Mouse (Mus musculus) left cerebral cortex, adult 9 months (tissue): ENCODE data around the gene Il10ra.

Experiments used
- DNase-seq, 2 experiments: peaks; one replicate each; pipeline ENCODE4 v3.0.0; 2022; ENCODE audit warnings: low spot score in 2 of 2

Gene Il10ra

DNA sequence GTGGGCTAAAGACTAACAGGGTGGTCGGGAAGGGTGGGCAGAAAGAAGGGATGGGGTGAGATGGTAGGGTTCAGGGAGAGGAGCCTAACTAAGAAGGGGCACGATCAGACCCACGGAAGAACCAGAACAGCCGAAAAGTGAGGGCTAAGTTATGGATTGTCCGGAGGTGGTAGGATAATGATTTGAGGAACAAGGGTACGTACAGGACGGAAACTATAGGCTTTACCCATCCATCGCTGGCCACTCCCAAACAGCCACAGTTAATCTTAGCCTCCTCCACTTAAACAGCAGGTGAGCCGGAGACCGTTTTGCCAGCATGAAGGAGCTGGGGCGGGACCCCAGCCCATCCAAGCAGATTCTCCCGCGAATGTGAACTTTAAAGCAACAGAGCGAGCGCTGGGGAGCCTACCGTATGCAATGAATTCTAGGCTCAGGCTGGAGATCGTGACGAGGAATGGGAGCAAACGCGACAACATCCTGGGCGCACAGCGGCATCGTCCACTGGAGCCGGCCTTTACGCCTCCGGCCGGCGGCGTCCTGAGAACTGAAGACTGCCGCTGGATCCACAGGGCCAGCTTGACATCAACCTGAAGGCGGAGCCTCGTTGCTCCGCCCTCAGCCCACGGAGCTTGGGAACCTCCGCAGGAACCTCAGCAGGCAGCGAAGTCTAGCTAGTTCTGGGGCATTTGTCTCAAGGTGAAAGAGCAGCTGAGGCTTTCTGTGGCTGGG is at the start of gene Il10ra:
Gene Il10ra (minus strand): TSS at position 553 of the 729 bp plus-strand sequence.
- DNase-seq, result peak in 1 of 2 experiments; percentile 45

DNA sequence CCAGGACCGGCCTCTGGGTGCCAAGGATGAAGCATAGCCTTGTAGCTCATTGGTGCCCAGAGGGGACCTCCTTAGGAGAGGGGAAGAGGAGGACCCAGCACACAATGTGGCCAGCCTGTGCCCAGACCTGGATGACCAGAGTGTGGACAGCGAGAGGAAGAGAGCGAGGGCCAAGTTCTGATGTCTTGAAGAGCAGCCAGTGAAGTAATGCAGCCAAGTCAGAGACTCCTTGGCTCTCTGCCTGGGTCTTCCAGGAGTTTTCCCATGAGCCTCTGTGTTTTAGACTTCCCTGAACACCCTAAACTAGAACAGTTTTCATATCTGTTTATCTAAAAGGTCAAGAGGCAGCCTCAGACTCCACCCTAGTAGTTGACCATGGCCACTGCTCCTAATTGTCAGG is 48.7 kb upstream of the Il10ra start:
- no peak for DNase-seq

DNA sequence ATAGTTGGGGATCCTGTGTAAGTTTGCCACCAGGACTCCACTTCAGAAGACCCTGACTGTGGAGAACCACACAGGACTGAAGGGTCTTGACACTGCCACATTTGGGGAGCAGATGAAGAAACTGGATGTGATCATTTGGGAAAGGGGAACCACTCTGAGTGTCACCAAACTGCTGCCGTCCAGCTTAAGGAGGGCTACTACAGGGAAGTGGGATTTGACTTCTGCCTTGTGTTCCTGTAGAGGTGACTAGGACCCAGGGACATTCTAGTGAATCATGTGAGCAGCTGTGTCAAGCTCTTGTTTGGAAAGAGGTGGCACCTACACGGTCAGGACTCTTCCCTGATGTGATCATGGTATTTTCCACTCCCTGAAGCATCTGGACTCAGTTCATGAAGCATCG is 45.0 kb upstream of the Il10ra start:
- DNase-seq, result no peak

DNA sequence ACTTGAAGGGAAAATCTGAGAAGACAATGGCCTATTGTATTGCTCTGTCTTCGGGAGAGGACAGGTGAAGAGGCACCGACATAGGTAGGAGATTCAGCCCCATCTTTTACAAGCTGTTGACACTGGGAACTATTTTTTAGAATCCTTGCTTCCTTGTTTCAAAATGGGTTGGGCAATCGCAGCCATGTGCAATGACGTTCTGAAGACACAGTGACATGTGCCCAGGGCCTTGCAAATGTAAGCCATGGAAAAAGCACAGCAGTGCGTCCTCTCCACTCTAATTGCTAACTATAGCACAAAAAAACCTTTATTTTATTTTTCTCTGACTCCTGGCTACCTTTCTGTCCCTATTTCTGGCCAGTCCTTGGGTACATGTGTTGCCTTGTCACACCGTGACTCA is 42.9 kb upstream of the Il10ra start:
- no peak for DNase-seq

DNA sequence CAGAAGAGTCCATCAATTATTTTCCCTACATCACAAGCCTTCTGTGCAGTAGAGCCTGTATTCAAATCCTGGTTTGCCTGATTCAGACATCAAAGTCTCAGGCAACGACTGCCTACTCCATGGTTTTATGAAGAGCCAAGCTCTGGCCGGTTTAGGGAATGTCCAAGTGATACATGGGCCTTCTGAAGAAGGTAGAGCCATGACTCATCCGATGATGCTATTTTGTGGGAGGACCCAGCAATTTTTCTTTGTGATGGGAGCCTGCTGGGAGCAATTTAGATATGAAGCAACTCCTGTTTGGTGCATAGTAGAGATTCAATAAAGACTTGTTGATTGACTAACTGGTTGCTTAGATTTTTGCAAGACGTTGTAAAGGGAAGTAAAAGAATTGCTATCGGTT is 39.6 kb upstream of the Il10ra start:
- no peak for DNase-seq

DNA sequence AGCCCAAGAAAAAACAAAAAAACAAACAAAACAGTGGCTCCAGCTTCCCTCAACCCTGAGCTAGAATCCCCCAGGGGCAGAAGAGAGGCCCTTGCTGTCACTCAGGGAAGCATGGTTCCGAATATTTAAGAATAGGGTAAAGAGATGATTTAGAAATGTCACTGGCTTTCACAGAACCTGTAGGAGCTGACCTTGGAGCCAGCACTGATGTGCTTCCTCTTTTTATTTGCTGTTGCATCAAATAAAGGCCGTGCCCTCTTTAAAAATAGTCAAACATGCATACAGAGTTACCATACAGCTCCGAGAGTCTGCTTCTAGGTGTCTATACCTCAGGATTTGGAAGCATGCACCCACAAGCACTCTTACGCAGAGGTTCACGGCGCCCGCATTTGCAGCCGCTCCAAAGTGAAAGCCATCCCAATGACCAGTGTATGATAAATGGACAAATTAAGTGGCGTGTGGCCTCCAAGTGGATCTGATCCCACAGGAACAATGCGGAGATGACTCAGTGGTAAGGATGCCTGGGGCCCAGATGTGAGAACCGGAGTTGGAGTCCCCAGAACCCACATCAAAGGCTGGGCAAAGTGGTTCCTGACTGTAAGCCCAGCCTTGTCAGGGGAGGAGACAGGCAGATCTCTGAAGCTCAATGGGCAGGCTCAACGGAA is 37.9 kb upstream of the Il10ra start:
- DNase-seq, result no peak

DNA sequence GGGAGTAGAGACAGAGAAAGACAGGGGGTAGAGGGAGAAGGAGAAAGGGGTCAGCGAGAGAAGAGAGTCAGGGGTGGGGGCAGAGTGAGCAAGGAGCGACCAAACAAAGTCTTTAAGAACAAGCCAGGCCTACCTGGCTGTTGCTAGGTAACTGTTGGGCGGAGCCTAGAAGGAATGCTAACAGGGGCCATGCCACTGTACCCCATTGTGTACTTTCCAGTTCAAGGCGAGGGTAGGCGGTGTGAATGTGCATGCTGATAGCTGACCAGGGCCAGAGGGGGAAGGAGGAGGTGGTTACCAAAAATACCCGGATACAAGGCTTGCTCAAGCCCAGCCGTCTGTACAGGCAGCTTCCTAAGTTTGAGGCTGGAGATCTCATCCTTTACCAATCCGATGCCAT is 32.8 kb upstream of the Il10ra start:
- no peak for DNase-seq

DNA sequence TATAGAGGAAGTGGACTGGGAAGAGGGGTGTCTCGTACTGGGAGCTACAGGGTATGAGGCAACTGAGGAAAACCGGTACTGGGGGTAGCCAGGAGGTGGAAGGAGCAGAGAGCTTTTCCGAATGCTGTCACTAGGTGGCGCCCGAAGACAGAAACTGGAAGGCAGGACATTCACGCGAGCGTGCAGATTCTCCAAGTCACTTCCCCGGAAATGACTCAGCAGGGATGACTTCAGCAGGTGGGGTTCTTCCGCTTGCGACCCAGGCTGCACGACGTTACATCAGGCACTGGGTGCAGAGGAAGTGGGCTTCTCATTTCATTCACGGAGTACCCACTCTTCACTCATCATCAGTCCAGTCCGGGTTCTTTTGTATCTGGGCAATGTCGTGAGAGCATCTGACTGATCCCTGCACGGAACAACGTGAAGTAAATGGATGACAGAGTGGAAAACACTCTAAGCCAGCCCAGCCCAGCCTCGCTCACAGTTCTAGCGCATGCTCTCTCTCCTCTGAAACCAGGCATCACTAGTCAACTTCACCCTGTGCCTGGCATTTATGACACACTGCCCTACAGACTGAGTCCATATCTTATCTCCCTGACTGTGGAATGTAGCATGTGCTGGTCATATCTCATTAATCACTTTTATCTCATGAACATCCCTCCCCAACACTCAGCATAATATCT is 31.6 kb upstream of the Il10ra start:
- DNase-seq, result peak; percentile 88 to 99

DNA sequence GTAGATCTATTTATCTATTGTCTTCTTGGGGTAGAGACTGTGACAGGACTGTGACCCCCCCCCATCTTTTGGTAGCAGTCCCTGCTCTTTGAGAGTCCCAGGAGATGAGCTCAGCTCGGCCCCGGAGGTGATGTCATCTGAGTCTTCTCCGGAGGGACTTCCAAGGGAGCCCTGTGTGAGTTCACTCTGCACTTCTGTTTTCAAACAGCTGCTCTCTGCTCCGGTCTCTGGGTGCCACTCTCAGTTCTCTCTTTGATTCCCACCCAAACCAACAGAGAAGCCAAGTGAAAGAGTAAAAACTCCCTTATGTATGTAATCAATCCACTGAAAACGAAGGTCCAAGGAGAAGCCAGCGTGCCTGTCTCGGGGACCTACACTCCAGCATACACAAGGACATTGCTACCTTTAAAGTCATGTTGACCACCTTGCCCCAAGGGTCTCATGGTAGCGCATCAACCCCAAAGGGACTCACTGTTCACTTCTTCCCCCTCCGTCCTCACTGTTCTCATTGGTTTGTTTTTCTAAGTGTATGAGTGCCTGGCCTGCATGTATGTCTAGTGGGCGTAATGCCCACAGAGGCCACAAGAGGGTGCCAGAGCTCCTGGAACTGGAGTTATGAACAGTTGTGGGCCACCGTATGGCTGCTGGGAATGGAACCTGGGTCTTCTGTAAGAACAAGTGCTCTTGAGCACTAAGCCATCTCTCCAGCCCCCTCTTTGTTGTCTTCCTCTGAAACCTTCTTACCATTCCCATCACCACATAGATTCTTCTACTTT is 30.5 kb upstream of the Il10ra start:
- DNase-seq, result peak in 1 of 2 experiments; percentile 25

DNA sequence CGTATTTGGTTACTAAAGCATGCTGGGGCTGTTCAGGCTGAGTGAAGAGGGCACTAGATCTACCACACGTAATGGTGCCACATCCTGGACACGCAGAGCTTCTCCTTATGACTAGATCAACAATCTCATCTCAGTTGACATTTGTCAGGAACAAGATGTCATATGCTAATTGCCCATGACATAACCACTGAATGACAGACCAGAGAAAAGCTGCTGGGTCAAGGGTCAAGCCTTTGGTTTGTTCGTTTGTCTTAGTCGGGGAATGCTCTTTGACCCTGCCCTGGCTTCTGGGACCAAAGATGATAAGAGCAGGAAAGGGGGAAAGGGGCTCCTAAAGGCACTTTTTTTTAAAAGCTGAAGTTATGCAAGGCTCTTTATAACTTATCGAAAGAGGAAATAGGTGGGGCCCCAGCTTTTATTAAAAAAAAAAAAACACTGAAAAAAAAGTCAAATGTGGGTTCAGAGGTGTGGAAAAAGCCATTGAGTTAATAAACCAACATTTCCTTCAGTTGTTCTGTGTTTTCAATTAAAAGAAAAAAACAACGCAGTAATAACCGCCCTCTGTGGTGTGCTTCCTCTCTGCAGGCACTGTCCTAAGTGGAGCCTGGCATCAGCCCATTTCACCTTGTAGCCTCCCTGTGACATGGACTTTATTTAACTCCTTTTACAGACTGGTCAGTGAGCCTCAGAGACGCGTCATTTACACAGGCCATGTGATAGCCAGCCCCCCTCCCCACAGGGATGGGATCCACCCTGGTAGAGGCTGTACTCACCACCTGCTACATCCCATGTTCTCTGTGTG is 25.5 kb upstream of the Il10ra start:
- DNase-seq, result no peak

DNA sequence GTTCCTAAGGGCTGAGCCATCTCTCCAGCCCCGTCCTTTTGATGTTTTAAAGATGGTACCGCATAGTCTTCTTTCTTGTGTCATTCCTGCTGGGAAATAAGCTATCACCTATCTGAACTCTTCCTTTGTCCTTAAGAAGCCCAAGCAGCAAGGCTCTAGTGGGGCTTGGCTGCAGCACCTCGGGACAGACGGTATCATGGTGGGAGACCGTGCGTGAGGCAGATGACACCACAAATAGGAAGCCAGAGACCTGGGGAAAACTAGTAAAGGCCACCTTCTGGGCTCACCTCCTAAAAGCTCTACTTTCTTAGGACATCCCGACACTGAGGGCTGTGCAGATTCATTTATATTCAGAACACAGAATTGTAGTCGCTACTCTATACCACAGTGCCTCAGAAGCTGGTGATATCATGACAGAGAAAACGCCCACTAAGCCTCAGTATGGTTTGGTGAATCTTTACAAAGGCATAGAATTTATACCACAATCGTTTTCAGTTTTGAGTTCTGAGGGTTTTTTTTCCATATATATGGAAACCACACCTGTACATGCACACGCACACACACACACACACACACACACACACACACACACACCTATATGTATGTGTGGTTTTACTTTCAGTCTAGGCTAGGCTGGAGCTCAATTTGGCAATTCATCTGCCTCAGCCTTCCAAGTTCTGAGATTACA is 22.7 kb upstream of the Il10ra start:
- DNase-seq, result no peak

DNA sequence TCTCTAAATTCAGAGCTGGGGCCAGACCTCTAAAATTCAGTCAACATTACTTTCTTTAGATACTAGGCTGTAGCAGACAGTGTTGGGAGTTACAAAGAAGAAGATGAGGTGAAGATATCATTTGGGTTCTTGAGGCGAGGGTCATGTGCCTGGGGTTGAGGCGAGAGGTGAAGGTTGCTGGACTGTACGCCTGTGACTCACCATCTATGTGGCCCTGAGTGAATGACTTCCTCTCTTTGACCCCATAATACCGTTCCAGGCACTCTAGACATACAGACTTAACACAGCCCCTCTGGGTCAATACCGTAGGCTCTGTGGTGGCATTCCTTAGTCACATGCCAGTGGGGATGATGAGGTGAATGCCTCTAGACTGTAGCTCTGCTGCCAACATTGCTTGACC is 13.5 kb upstream of the Il10ra start:
- DNase-seq, result no peak

DNA sequence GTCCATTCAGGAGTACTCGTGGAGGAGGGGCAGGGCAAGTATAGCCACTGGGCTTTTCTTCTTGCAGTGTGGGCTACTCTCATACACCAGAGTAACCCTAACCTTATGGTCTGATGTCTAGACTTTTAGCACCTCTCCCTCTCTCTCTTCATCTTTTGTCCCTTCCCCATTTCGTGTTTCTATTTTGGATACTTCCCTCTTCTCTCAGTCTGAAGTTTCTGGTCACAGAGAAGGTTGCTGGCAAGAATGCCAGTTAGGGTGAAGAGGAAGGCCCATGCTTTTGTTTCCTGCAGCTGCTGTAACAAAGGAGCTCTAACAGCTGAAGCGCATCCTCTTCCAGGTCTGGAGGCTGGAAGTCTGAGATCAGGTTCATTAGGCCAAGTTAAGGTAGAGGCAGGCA is 11.9 kb upstream of the Il10ra start:
- DNase-seq, result no peak

DNA sequence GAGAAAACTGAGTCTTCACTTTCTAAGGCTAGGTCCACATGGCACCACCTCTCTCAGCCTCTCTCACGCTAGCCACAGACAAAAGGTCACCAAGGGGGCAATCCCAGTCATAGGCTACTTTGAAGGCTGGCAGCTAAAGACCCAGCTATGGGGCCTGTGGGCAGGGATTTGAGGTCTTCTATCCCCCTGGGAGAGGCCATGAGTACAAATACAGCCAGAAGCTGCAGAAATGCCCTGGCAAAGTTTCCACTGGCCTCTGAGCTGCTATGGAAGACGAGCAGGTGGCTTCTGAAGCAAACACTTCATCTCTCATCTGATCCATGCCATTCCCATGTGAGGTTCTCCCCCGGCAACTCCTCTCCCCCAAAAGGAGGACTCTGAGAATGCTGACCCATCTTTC is 11.1 kb upstream of the Il10ra start:
- DNase-seq, result no peak

DNA sequence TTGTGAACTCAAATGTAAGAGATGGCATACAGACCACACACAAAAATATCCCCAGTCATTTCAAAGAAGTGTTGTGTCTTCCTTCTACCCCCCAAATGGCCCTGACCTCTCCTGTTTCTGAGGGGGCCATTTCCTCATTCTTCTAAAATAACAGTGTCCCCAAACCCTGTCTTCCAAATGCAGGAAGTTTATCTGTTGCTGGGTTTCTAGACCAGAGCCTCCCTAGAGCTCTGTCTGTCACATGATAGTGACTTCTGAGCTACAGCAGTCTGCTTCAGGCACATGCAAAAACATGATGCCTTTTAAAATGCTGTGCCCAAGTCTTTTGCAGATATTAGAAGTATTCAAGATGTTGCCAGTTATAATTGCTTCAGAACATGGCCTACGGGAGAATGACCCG is 5.7 kb upstream of the Il10ra start:
- no peak for DNase-seq

DNA sequence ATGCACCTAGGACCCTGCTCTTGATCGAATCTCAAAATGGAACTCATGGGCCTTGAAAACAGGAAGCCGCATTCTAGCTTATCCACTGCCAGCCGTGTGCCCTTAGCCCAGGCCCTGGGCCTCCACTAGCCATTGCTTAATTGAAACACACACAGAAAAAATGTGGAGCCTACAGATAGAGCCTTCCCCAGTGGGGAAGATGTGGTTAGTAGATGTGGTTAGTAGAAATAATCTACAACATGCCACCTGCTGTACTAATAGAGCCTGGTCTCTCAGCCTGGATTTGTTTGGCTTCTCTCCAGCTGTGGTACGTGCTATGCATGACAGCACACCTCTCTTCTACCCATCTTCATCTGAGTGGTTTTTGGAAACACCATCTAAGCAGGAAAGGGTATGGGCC is 5.3 kb upstream of the Il10ra start:
- DNase-seq, result no peak

DNA sequence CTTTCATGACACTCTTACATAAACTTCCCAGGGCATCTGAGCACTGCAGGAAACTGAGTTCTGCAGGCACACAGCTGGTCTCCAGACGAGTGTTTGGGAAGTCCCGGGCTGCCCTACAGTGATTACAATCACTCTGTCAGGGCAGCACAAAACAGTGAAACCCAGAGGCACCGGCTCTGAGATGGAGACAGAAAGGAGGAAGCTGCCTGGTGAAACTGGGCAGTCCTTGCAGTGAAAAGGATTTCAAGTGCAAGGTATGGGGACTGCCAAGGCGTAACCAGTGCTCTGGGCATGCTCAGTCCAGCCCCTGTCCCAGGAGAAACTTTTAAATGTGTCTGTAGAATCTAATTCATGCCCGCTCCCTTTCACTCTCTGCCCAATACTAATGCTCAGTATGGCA is 3.3 kb upstream of the Il10ra start:
- DNase-seq, result no peak

DNA sequence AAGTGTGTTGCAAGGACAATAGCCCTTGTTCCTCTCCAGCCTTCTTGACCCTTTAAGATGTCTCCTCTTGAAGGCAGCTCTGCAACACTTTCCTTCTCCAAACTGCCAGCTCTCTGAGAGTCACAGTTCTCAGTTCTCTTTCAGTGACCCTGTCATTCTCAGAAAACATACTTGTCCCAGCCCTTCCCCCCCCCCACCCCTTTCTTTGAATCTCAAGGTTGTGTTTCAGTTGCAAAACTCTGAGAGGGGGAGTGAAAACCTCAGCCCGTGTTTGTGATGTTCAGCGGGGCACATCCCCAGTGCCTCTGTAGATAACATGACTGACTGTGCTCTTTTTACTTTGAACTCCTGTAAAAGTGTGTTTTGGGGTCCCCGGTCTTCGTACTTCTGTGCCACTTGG is 870 bp downstream of the Il10ra start:
- no peak for DNase-seq

DNA sequence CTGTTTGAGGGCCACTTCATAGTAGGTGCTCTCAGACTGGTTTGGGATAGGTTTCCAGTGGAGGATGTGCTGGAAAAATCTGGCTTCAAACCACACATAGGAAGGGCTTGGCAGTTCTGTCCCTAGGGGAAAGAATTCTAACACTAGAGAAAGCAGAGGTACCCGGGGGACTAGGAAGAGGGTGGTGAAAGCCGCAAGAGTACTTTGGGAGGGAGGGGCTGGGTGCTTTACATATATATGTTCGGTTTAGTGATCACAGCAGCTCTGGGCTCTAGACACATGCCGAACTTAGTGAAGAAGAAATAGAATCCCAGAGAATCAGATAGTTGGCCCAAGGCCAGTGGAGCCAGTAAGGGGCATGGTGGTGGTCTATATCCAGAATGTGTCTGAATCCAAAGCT is 1.9 kb downstream of the Il10ra start:
- DNase-seq, result no peak

DNA sequence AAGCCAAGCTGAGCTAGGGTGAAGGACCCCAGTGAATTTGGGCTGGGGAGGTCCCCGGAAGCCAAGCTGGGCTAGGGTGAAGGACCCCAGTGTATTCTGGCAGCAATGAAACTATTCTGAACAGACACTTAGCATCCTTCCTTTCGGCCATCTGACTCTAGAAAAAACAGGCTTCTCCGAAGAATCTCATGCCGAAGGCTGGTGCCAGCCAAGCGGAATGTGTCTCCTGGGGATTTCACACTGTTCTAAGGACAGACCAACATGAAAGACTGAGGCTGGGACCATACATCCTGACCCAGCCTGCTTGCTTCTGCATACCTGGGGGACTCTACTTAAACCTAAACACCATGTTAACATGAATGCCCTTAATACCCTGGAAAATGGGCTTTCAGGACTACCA is 7.1 kb downstream of the Il10ra start:
- no peak for DNase-seq

DNA sequence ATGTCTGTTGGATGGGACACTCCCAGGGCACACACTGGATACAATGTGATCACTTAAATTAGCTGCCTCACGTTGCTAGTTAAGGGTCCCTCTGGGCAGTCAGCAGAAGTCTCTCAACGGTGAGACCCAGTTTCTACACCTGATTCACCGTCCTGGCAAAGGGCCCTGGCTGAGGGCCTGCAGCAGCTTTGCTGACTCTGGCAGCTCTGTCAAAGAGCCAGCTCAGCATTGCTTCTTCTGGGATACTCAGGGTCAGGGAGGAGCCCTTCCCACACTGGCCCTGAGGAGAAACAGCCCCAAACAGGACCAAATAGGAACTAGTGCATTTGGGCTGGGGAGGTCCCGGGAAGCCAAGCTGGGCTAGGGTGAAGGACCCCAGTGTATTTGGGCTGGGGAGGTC is 7.5 kb downstream of the Il10ra start:
- DNase-seq, result no peak
